Mouse (Mus musculus) right cerebral cortex, postnatal 4 days (tissue): ENCODE results near the gene Amtn.
A peak's percentile ranks its signal among the peaks of the same experiment; 100 is the strongest.
"Not testable (repeated sequence)": the region's sequence is repeated elsewhere in the genome, so short reads cannot be mapped to it uniquely, and the experiment has no call there.

ENCODE experiments used
- DNase-seq: peaks from one replicate; pipeline ENCODE4 v3.0.0-alpha.2; 2022

Gene Amtn

DNA sequence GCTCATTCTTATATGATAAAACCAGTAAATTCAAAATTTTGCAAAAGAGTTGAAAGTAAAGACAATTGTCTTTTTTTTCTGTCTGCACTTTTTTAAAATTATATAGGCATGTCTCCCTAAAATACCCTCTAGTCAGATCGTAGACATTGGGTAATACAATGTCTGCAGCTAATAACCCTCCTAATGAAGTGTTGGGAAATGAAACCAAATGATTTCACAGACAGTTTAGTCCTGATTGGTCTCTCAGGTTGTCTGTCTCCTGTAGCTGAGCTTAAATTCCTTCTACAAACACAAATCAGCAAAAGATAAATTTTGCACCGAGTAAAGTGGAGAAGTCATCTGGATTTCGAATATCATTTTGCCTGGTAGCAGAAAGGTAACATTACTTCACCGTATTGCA is at the start of gene Amtn:
Amtn (plus strand) TSS at position 301 of the 400 bp plus-strand sequence.
- no peak for DNase-seq

DNA sequence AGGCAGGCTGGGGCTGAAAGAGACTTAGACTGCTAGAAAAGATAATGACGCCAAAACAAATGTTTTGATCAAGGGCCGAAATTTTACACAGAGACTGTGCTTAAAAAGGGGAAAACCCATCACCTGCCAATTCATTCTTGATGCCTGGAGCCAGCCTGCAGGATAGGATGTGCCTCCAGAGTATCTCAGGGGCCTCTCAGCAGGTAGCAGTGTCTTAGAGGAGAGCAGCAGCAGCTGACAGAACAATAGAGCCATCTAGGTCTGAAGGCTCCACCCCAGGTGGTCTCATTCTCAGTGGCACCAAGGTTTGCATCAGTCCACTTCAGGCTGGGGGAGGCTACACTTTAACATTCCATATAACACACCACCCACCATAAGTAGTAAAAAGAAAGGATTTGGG is 27.4 kb upstream of the Amtn start:
- not testable (repeated sequence) for DNase-seq

DNA sequence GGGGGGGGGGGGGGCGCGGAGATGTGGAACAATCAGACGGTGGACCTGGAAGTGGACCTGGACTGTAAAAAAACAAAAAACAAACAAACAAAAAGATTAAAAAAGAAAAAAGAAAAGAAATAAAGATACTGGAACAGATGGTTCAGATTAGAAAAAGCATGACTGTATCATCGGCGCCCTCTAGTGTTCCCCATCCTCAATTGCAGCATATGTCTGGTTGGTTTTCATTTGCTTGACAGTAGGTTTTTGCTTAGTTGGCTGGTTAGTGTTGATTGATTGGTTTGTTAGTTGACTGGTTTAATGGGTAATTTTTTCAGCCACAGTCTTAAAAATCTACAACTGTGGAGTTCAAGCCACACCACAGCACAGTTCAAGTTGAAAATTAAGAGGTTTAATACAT is 11.1 kb upstream of the Amtn start:
- peak; percentile 7 for DNase-seq

DNA sequence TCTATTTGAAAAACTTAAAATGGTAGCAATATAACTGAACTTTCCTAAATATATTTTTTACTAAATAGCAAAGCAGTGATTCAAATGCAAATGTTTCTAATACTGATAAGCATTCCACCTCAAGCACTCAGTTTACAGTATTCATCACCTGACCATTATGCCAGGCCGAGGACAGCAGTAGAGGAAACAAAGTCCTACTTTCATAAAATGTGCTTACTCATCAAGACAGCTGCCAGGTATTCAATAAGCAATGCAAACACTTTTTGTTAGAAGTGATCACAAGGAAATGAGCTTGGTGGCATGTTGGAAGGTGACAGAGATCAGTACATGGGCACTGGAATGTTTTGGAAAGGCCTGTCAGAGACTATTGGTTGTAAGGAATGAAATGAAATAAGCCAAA is 9.0 kb upstream of the Amtn start:
- DNase-seq: no peak

DNA sequence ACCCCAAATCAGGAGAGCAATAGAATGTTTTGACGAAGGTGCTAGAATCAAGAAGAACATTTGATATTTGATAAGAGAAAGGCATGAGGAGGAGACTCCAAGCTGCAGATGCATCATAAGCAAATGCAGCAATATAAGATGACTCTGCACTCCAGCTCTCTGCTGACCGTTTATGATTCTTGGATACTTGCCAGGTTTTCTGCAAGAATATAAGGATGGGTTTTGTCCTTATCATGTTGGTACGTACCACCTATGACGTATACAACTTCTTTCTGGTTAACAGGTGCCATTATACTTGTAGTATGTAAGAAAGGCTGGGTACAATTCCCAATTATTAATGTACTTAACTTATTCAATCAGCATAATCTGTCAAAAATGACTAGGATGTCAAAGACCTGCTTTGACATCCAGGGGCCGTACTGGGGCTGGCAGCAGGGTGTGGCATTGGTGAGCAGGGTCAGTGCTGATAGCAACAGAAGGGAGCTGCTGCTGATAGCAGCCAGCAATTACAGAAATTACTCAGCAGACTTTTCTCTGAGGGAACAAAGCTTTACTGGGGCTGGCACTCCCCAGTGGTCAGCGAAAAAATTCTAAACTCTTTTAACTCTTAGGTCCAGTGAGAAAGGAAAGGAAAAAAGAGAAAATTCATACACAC is 5.2 kb upstream of the Amtn start:
- DNase-seq: no peak

DNA sequence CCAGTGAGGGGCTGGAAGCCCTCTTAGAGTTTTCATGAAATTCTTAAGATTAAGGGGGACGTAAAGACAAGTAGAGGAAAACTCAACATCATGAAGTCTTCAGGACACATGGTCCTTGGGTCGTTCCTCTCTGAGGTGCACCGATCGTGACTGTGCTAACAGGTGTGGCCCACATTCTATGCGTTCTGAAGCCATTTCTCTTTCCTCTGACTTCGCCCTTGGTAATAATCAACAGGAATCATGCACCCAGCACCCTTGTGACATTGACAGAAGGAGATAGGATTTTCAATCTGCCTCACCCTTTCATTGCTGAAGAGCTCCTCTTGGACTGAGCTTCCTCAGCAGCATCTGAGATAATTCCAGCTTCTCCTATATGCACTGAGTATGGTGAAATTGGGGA is 3.3 kb upstream of the Amtn start:
- no peak for DNase-seq

DNA sequence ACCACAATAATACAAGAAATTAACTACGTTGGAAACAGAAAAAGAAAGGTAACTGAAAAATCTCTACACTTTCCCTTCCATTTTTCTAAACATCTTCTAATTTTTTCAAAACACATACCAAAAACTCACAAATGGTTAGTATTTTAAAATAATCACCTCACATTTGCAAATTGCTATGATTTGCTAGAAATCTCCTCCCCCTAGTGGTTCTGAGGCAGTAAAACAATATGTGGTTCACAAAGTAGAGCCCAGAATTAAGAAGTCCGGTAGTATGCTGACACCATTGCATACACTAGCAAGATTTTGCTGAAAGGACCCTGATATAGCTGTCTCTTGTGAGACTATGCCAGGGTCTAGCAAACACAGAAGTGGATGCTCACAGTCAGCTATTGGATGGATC is 16.1 kb downstream of the Amtn start:
- not testable (repeated sequence) for DNase-seq

DNA sequence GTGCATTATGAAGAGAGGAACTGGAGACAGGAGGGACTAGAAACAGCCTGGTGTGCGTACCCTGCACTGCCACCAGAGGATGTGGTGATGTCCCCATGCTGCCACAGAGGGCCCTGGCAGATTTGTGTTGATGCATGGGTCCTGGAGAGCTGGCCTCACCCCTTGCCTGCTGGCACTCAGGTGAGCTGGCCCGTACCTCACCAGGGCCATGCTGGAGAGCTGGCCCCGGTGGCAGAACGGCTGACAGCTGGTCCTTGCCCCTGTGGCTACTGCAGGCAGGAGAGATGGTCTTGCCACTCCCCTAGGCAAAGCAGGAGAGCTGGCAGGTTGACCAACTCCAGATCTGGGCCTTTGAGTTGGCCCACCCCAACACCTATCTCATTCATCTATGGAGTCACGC is 22.7 kb downstream of the Amtn start:
- no peak for DNase-seq

DNA sequence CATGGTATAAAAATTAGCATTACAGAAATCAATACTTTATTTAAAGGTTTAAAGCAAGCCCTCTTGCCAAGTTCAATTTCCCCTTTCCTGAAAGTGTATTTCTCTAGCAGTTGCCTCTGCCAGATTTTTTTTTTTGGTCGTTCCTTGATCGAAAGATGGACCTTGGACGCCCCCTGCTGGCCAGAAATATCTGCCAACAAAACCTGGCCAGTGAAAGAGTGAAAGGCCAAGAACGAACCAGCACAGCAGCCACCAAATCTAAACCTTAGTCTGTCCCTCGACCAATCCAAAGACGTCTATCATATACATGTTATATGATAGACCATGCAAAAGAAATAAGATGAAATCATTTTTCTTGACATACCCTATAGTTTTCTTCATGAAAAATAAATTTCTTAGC is 23.9 kb downstream of the Amtn start:
- DNase-seq: peak; percentile 93

DNA sequence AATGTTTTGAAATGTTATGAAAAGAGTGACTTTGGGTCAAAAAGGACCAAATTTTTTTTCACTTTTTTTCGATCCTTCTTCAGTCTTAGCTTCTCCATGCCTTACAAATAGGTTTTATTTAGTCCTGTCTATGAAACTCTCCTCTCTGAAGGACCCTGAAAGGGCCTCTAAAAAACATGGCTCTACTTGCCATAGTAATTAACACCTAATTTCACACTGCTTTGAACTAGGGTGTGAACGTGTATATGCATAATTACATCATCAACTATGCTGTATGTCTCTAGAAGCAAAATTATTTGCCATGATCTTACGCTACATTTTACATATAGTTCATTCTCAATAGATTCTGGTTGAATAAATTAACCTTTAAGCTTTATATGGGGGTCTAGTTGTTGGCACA is 25.6 kb downstream of the Amtn start:
- DNase-seq: no peak

DNA sequence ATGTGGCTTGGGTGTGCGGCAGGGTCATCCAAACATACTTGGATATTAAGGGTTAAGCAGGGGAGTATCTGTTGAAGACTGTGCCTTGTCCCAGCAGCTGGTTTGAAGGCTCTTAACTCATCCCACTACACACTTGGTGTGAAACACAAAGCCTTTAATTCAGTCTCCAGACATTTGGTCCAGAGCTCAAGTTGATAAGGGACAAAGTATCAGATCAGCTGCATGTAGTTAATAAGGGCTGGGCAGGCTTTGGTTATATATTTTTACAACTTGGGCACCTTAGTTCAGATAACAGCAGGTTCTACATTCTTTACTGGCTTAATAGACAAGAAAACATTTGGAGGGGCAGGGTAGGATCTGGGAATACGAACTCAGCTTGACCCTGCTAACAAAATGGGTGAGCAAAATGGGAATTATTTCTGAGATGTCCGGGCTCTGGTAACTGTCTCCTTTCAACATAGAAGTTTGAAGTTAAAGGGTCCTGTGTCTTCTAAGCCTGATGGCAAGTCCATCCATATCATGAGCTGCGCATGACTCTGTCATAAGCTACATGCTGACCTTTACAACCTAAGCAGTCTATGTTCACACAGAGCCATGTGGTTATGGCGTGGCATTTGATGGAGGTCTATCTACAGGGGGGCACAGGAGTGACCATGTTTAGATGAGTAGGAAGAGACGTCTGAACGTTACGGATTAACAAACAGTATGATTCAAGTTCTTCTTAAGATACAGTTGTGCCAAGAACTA is 44.6 kb downstream of the Amtn start:
- no peak for DNase-seq

DNA sequence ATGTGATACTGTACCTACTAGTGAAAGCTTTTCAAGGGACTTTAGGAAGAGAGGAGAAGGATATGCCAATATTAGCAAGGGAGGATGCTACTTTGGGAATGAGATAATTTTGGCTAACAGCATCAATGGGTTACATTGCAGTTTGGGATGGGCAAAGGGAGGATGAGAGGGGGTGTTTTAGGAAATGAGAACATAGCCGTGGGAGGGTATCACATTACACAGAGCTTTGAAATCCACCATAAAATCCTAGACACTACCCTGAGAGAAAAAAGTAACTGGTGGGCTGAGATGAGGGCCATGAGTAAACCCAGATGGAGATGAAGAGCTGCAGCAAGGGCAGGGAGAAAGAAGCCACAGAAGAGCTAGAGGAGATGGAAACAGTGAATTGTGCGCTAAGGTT is 49.0 kb downstream of the Amtn start:
- DNase-seq: not testable (repeated sequence)

DNA sequence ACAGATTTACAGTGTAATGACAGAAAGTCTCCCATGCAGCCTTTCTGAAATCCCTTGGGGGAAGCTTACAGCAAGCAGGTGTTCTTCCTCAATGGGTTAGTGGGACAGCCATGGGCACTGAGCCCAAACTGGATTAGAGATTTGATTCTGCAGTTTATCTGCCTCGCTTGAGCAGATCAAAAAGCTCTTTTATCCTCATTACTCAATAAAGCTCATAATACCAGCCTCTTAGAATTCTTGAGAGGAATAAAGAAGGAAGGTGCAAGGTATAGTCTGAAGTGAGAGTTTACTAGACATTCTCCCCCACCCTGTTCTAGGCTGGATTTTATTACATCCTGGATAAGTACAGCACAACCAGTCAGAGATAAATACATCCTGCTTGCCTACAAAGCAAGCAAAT is 50.8 kb downstream of the Amtn start:
- DNase-seq: no peak
